Mouse (Mus musculus) cortical plate, adult 2 months (tissue): ENCODE measurements around the gene Lrrfip2.

Source experiments
- CTCF ChIP-seq: fragments of 200-500 bp; IDR thresholded peaks from 2 replicates; pipeline ENCODE4 v1.5.1; 2011; ENCODE audit warnings: mild to moderate bottlenecking, control low read depth, low read length; ENCODE audit not compliant: insufficient read depth; ENCODE audit errors: extremely low read depth
- POLR2A ChIP-seq: fragments of 200-500 bp; IDR thresholded peaks from 2 replicates; pipeline ENCODE4 v1.6.1; 2011; ENCODE audit warnings: mild to moderate bottlenecking, low read length, control low read depth; ENCODE audit not compliant: insufficient read depth; ENCODE audit errors: extremely low read depth

- no peak for TF ChIP-seq POLR2A
- no peak for TF ChIP-seq CTCF
These were observed 82.8 kb downstream of the Lrrfip2 start for GRCm38 (mm10) chr9:111200208-111200607.
